Mouse (Mus musculus) right cerebral cortex, postnatal 4 days (tissue): ENCODE measurements at regions not wholly inside any gene's neighbourhood (a gene's known extent, or its start where the extent isn't known, plus 50 kb on each side); places are given as distances from the start of the nearest gene placed in this dataset.

ENCODE experiments used
- DNase-seq: peaks from one replicate; pipeline ENCODE4 v3.0.0-alpha.2; 2022

GRCm38 (mm10) chr17:89281321-89281720 is 80.8 kb upstream of the Fshr start:
- DNase-seq = no peak

GRCm38 (mm10) chr17:89272141-89272540 is 71.7 kb upstream of the Fshr start:
- no peak for DNase-seq

- DNase-seq = no peak
Measured at GRCm38 (mm10) chr17:89255687-89256086, 55.2 kb upstream of the Fshr start.

DNA sequence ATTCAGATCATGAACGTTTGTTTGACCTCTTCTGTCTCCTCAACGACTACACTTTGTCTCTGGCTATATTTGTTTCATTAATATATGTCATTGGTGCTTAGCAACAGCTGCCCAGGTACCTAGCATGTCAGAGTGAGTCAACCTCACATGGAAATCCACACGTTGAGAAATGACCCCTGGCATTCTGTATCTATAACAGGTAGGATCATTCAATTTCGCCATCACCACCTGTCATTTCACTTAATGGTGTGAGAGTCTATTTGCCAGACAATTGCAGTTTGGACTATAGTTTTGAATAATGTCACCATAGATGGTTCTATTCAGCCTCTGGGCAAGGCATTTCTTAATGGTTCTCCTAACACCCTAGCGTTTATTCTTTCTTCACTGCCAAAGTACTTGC is 50.3 kb upstream of the Fshr start:
- DNase-seq = no peak
